Mouse (Mus musculus) regulatory T cell (primary cell): Measurements from ENCODE around the gene Tha1.

ENCODE experiments used
- in situ Hi-C: fragments of 300-600 bp; cut with MboI, MseI; formaldehyde crosslinking; loops from one replicate; pipeline ENCODE4 v1.15.1; 2025; ENCODE audit warnings: high pct_unique_total_duplicates

Gene Tha1

DNA sequence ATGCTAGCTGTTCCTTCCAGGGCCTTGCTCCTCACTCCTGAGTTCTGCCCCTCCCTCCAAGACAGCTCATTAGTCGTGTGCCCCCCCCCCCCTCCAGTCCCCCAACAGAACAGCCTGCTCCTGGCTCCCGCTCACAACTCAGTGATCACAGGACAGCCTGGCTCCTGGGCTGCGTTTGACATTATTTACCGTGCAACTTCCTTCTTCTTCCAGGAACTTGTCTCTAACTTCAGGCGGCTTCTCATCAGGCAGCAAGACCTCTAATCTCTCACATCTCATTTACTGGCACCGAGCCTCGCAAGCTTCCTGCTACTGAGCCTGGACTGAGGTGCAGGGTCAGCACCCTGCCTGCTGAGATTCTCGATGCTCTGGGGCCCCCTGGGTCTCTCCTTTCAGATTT is 8.5 kb upstream of the Tha1 start:
- in situ Hi-C loops, result no loop called here

DNA sequence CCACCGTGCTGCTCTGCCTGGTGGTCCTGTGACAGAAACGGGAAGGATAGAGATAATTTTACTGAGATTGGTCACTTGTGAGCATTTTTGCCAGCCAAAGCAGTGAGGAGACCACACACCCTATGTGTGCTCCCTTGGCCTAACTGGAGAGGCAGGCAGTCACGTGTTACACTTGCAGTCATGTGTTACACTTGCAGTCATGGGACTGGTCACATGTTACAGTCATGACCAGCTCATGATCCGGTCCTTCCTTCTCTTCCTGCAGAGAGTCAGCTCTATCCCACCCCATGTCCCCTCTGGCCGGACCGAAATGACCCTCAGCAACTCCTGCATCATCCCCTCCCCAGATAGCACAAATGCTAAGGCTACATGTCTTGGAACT is 7.7 kb upstream of the Tha1 start:
- in situ Hi-C loops, result no loop called here

DNA sequence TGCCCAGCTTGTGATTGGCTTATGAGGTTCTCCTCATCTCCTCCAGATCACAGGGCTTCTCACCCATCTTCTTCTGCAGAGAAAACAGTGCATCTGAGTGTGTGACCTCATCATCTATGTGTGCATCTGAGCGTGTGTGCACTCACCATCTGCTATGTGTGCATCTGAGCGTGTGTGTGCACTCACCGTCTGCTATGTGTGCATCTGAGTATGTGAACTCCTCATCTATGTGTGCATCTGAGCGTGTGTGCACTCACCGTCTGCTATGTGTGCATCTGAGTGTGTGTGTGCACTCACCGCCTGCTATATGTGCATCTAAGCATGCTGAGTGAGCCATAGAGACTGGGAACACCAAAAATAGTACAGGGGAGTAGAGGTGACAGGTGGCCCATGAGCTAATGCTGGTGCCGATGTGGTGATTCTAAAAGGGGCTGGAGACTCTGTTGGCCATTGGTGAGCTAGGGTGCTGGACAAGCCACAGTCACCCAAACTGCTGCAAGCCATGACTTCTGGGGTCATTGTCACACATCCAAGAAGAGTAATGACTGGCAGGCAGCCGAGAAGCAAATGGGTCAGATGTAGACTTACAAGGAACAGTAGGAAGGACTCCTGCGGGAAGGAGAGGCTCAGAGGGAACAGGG is 7.2 kb upstream of the Tha1 start:
- in situ Hi-C loops, result no loop called here

- in situ Hi-C loops, result no loop called here
Measured at GRCm38 (mm10) chr11:117879676-117880075, 6.4 kb upstream of the Tha1 start.

DNA sequence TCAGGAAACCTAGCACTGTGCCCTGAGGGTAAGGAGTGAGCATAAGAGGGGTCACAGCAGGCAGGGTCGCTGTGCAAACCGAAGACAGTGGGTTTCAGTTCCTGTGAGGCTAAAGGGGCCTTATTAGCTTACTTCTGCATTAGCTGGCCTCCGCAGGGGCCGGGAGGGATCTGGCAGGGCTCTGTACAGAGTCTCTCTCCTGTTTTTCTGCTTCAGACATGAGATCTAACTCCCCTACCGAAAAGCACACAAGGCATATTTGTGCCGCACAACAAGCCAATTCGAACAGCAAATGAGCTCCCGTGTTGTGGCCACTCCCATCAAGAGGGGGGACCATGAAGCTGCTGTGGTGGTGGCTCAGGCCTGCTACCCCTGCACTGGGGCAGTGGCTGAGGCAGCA is 5.6 kb upstream of the Tha1 start:
- in situ Hi-C loops, result no loop called here

DNA sequence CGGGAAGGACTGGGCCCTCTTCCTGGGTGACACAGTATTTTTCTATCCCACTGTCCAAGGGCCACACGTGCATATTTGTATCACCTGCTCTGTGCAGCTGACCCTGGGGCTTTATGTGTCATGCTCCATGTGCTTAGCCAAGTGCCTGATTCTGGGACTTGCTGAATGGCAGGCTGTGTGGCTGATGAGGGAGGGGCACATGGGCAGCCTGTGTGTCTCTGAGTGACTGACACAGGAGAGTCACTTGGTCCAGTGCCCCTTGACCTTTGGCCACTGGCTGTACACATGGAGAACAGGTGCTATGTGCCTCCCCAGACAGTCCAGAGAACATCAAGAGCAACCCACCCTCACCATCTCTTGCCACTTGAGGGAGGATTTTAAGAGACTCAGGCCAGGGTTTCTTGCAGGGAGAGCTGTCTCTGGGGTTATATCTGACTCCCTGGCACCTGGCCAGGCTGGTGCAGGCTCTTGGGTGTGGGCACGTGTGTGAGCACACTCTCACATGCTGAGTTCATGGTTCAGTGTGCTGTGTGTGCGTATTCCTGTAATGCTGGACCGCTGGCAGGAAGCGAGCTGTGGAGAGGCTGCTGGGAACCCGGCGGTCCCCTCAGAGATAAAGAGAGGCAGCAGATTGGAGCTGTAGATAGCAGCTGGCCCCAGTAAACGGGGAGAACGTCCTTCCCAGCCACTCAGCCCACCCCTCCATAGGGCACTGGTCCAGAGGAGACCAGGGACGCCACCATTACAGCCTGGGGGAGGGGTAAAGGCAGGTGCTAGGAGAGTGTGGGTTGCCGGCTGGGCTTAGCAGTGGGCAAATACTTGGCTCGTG is 4.8 kb upstream of the Tha1 start:
- in situ Hi-C loops, result no loop called here

- in situ Hi-C loops, result no loop called here
Measured at GRCm38 (mm10) chr11:117875681-117876080, 2.4 kb upstream of the Tha1 start.

GRCm38 (mm10) chr11:117874419-117874818 is 1.1 kb upstream of the Tha1 start:
- in situ Hi-C loops, result loop anchor here (5.0 to 25.0 kb wide), 3 partner anchors 93 to 213 kb away; no protein-coding TSS in a partner anchor

GRCm38 (mm10) chr11:117871911-117872584 is 1.2 kb downstream of the Tha1 start:
- in situ Hi-C loops, result loop anchor here (5.0 to 25.0 kb wide), 3 partner anchors 95 to 215 kb away; no protein-coding TSS in a partner anchor

- in situ Hi-C loops, result loop anchor here (5.0 to 25.0 kb wide), 3 partner anchors 96 to 216 kb away; no protein-coding TSS in a partner anchor
Measured at GRCm38 (mm10) chr11:117871376-117871775, 1.9 kb downstream of the Tha1 start.

DNA sequence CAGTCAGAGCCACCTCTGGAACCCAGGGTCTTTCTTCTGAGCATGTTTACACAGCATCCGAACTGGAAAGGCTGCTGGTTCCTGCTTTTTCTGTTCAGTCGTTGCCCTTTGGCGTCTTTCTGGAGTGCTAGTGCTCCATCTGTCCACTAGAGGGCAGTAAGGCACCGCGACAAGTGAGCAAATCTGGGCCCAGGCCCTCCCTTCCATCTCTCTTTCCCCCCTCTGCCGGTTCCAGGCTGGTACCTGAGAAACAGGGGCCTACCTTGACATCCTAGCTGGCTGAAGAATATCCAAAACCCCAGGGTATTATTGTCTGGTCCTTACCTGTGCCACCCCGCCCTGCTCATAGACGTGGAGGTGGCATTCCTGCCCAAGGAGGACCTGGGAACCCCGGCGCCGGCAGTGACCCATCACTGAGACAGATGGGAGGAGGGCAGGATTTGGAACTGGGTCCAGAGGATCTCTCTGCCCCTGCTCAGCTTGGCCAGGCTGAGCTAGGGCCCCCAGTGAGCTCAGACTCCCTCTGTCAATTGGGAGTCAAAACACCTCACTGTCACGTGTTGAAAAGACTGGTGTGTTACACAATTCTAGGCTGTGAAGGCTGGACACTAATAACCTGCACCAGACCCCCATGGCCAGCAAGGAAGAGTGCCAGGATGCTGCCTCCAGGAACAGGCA is 2.5 kb downstream of the Tha1 start:
- in situ Hi-C loops, result loop anchor here (5.0 to 25.0 kb wide), 3 partner anchors 96 to 216 kb away; no protein-coding TSS in a partner anchor

GRCm38 (mm10) chr11:117865988-117866387 is 7.3 kb downstream of the Tha1 start:
- in situ Hi-C loops, result loop anchor here (25.0 kb wide), 1 partner anchor 221 kb away; no protein-coding TSS in a partner anchor

DNA sequence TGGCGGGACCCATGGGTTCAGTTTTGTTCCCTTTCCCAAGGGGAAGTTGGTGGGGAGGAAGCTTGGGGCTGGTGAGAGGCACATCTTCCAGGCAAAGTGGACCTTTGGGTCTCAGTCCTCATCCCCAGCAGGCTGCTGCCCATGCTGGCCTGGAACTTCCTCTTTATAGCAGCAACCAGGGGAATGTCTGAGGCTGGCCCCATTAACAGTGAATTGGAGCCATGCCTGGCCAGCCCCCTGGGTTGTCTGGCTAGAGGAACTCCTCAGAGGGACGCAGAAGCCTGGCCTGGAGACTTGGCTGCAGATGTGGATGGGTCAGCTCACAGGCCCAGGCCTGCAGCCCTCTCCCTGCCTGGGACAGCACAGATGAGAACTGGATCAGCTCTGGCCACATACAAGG is 8.5 kb downstream of the Tha1 start:
- in situ Hi-C loops, result loop anchor here (25.0 kb wide), 1 partner anchor 222 kb away; no protein-coding TSS in a partner anchor

DNA sequence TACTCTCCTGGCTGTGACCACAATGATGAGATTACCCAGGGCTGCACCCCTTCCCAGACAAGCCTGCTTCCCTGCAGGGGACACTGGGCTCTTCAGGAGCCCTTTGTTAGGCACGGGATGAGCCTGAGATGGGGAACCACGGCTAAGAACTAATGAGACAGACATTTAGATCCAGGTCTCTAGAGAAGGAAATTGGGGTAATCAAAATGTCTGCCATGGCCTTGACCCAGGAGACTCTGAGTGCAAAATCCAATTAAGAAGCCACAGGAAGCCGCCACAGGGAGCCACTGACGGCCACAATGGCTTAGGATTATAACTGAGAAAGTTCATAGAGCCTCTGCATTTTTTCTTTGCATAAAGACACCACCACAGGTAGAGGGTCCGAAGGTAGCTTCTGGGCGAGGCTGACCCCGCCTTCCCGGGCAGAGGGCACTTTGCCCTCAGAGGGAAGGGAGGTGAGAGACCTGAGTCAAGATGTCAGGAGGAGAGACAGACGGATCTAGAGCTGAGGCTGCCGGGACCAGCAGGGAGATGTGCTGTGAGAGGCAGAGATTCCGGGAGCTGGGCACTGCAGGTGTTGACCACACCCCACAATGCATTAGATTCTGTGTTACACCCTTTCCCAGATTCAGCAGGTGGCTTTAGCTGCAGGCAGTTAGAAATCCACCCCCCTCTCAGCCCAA is 10.0 kb downstream of the Tha1 start:
- in situ Hi-C loops, result loop anchor here (25.0 kb wide), 1 partner anchor 224 kb away; no protein-coding TSS in a partner anchor

GRCm38 (mm10) chr11:117860601-117861000 is 12.7 kb downstream of the Tha1 start, which contains the start of gene Tmem235:
Gene Tmem235 (plus strand): TSS chr11:117860752.
- in situ Hi-C loops, result loop anchor here (25.0 kb wide), 1 partner anchor 227 kb away; no protein-coding TSS in a partner anchor

GRCm38 (mm10) chr11:117858392-117858791 is 14.9 kb downstream of the Tha1 start:
- in situ Hi-C loops, result loop anchor here (25.0 kb wide), 1 partner anchor 229 kb away; no protein-coding TSS in a partner anchor

GRCm38 (mm10) chr11:117857462-117857861 is 15.8 kb downstream of the Tha1 start:
- in situ Hi-C loops, result loop anchor here (25.0 kb wide), 1 partner anchor 230 kb away; no protein-coding TSS in a partner anchor

- in situ Hi-C loops, result loop anchor here (25.0 kb wide), 1 partner anchor 231 kb away; no protein-coding TSS in a partner anchor
Measured at GRCm38 (mm10) chr11:117855975-117856374, 17.3 kb downstream of the Tha1 start.

GRCm38 (mm10) chr11:117855360-117855759 is 17.9 kb downstream of the Tha1 start:
- in situ Hi-C loops, result loop anchor here (25.0 kb wide), 1 partner anchor 232 kb away; no protein-coding TSS in a partner anchor

DNA sequence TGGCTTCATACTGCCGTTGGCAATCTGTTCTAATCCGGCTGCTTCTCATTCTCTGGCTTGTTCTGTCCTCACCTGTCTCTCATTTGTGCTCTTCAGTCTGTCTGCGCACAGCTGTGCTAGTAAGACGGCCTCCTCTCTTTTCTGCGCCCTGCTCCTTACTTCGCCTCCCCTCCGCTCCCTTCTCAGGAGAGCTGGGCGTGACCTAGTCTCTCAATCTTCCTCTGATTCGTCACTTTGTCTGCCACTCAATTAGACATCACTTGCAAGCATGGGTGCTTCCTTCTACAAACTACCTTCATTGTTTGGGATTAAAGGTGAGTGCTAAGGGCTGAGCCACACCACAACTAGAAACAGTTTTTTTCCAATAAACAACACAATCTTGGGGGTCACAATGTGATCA is 19.0 kb downstream of the Tha1 start:
- in situ Hi-C loops, result loop anchor here (25.0 kb wide), 1 partner anchor 233 kb away; no protein-coding TSS in a partner anchor
